Mouse (Mus musculus): ENCODE data around the gene Usp53.

The Usp53 gene

GRCm38 (mm10) chr3:122887505-122888301 lies 96.6 kb downstream of the Usp53 start:
- no peak for DNase-seq (ENCODE audit: low read depth, low spot score)

All from R1 (cell line).